Mouse (Mus musculus): ENCODE results near the gene 4931417E11Rik.

DNA sequence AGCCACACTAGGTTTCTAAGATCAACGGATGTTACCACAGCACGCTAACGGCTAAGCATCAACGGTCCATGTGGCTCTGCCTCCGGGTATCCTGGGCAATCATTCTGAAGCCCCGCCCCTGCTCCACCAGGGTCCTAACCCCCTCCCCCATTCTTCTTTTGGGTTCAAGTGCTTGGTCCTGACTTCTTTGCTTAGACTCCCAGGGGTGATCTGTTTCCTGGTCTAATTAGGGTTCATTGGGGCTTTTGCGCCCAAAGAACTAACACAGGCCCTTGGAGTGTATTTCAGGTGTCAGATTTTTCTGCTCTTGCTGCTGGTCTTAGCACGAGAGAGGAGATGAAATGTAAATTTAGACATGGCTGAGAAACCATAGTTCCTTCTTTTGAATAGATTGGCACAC is at the start of gene 4931417E11Rik:
- TF ChIP-seq POLR2A (IDR thresholded peaks at IDR 0.05; ENCODE audit: control insufficient read depth, extremely low read depth, insufficient read depth, low read length, poor library complexity) (no peak), CTCF (IDR thresholded peaks at IDR 0.05; ENCODE audit: borderline replicate concordance, control insufficient read depth, extremely low read depth, insufficient read depth, low read length, poor library complexity) (no peak)
